ENCODE assay signal across 13 mouse cellular contexts in the genomic region with DNA sequence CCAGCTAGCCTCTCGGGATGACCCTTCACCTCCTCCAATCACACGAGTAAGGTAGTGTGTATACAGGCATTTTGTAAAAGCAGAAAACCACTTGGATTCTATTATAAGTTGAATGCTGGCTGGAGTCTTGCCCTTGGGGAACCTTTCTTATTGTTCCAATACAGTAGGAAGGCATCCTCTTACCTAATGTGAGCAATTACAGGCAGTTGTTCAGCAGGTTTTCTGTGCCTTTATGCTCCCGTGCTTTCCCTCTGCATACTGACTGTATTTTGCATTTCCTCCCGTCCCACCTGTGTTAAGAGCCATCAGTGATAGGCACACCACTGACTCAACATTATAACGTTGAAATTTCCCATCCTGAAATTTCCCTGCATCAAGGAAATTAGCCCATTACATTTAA.
"Had no signal": no experiment of that assay in that cellular context is flagged by ENCODE, and none has a peak within 500 bp of the region (broad histone marks: within the 10 kb centered on the region; RNA-seq: fewer than 3 reads in every experiment).

No protein-coding gene starts in this region.

- H3K9ac ChIP-seq: lung, embryonic 14.5 days; midbrain, embryonic 12.5 days; neural tube, embryonic 12.5 days; stomach, embryonic 15.5 days had no signal

- H3K4me3 ChIP-seq: midbrain, embryonic 10.5 days; midbrain, embryonic 12.5 days; neural tube, embryonic 12.5 days; stomach, embryonic 15.5 days had no signal

- DNase-seq: lung, adult 18-20 months; lung, embryonic 14.5 days; lung, postnatal 10 days; lung, postnatal 4 days; midbrain, embryonic 14.5 days; right cerebral cortex, postnatal 14 days; thymus, adult 2 months; thymus, postnatal 25 days; thymus, postnatal 4 days had no signal

- H3K9me3 ChIP-seq: midbrain, embryonic 10.5 days; midbrain, embryonic 12.5 days; neural tube, embryonic 12.5 days; stomach, embryonic 15.5 days had no signal

- H3K36me3 ChIP-seq: stomach, embryonic 15.5 days had no signal

- H3K27me3 ChIP-seq: midbrain, embryonic 12.5 days; neural tube, embryonic 12.5 days; stomach, embryonic 15.5 days had no signal

- H3K27ac ChIP-seq: midbrain, embryonic 10.5 days; midbrain, embryonic 12.5 days; neural tube, embryonic 12.5 days; stomach, embryonic 15.5 days had no signal

- H3K4me2 ChIP-seq: lung, embryonic 14.5 days; midbrain, embryonic 12.5 days; neural tube, embryonic 12.5 days; stomach, embryonic 15.5 days had no signal
